Comparison of ENCODE assay signal across 24 mouse cellular contexts in genomic region chr7:122497516-122497915, GRCm38 (mm10).
"Had no signal": no experiment of that assay in that cellular context is flagged by ENCODE, and none has a peak within 500 bp of the region (broad histone marks: within the 10 kb centered on the region; RNA-seq: fewer than 3 reads in every experiment).

No protein-coding gene starts in this region.

- H3K36me3 ChIP-seq: limb, embryonic 12.5 days; limb, embryonic 15.5 days; lung, embryonic 15.5 days; midbrain, embryonic 10.5 days; neural tube, embryonic 12.5 days; neural tube, embryonic 15.5 days had no signal

- H3K4me2 ChIP-seq: limb, embryonic 12.5 days; limb, embryonic 15.5 days; liver, embryonic 11.5 days; lung, embryonic 15.5 days; neural tube, embryonic 12.5 days; neural tube, embryonic 15.5 days had no signal

- H3K4me1 ChIP-seq: limb, embryonic 12.5 days; limb, embryonic 15.5 days had no signal

- DNase-seq: kidney, adult 9 months; kidney, postnatal 25 days; left cerebral cortex, postnatal 4 days; lung, adult 18-20 months; lung, postnatal 10 days; lung, postnatal 36 days; midbrain, embryonic 14.5 days; right cerebral cortex, adult 18-20 months; right cerebral cortex, postnatal 14 days; right cerebral cortex, postnatal 4 days; thymus, adult 2 months; thymus, postnatal 14 days; thymus, postnatal 4 days had no signal

- H3K27me3 ChIP-seq: limb, embryonic 12.5 days; limb, embryonic 15.5 days; lung, embryonic 15.5 days; neural tube, embryonic 12.5 days; neural tube, embryonic 15.5 days had no signal

- H3K9me3 ChIP-seq: limb, embryonic 12.5 days; limb, embryonic 15.5 days; lung, embryonic 15.5 days; megakaryocyte, embryonic 14.5 days; midbrain, embryonic 10.5 days; neural tube, embryonic 12.5 days; neural tube, embryonic 15.5 days had no signal

- H3K4me3 ChIP-seq: limb, embryonic 12.5 days; limb, embryonic 15.5 days; lung, embryonic 15.5 days; megakaryocyte, embryonic 14.5 days; midbrain, embryonic 10.5 days; neural tube, embryonic 12.5 days; neural tube, embryonic 15.5 days had no signal

- H3K27ac ChIP-seq: kidney, postnatal 0 days; limb, embryonic 12.5 days; limb, embryonic 15.5 days; liver, embryonic 14.5 days; lung, embryonic 15.5 days; midbrain, embryonic 10.5 days; neural tube, embryonic 12.5 days; neural tube, embryonic 15.5 days; stomach, postnatal 0 days had no signal

- H3K9ac ChIP-seq: limb, embryonic 12.5 days; limb, embryonic 15.5 days; liver, embryonic 14.5 days; lung, embryonic 15.5 days; neural tube, embryonic 12.5 days; neural tube, embryonic 15.5 days had no signal
